Mouse (Mus musculus) hindbrain, embryonic 11.5 days (tissue): ENCODE measurements at regions not wholly inside any gene's neighbourhood (a gene's known extent, or its start where the extent isn't known, plus 50 kb on each side); places are given as distances from the start of the nearest gene placed in this dataset.
A peak's percentile ranks its signal among the peaks of the same experiment; 100 is the strongest.

Experiments used
- ATAC-seq: fragments of 200-750 bp; cut with Nextera tagmentation; 2 replicates; pipeline ENCODE4 v1.8.0; 2017; ENCODE audit warnings: mild to moderate bottlenecking, moderate TSS enrichment, moderate library complexity; ENCODE audit not compliant: low FRiP score
- DNase-seq: peaks from one replicate; pipeline ENCODE4 v3.0.0-alpha.2; 2015; ENCODE audit warnings: low spot score
- H3K27ac ChIP-seq: fragments of 300-500 bp; sonication (generic); 2 replicates; pipeline ENCODE4 v1.5.1; 2014; ENCODE audit warnings: mild to moderate bottlenecking, low read depth, low read length
- H3K27me3 ChIP-seq: fragments of 300-500 bp; sonication (generic); 2 replicates; pipeline ENCODE4 v1.6.1; 2014; ENCODE audit warnings: mild to moderate bottlenecking, low read length, moderate library complexity, mixed read lengths; ENCODE audit not compliant: control insufficient read depth, insufficient read depth
- H3K36me3 ChIP-seq: fragments of 300-500 bp; sonication (generic); 2 replicates; pipeline ENCODE4 v1.6.1; 2014; ENCODE audit warnings: mild to moderate bottlenecking, low read length, moderate library complexity, mixed read lengths; ENCODE audit not compliant: control insufficient read depth, insufficient read depth
- H3K4me1 ChIP-seq: fragments of 300-500 bp; sonication (generic); replicated peaks from 2 replicates; pipeline ENCODE4 v1.6.1; 2014; ENCODE audit warnings: low read length, mixed read lengths; ENCODE audit not compliant: control insufficient read depth, insufficient read depth
- H3K4me2 ChIP-seq: fragments of 300-500 bp; sonication (generic); replicated peaks from 2 replicates; pipeline ENCODE4 v1.6.1; 2014; ENCODE audit warnings: mild to moderate bottlenecking, low read depth, low read length
- H3K4me3 ChIP-seq: fragments of 300-500 bp; sonication (generic); 2 replicates; pipeline ENCODE4 v1.5.1; 2014; ENCODE audit warnings: low read depth, low read length
- H3K9ac ChIP-seq: fragments of 300-500 bp; sonication (generic); 2 replicates; pipeline ENCODE4 v1.6.1; 2014; ENCODE audit warnings: low read depth, low read length
- H3K9me3 ChIP-seq: fragments of 300-500 bp; sonication (generic); 2 replicates; pipeline ENCODE4 v1.6.1; 2016; ENCODE audit warnings: low read length; ENCODE audit not compliant: control insufficient read depth
- WGBS: fragments of 180-500 bp; shearing (Covaris S2); extraction: QIAGEN DNeasy Blood & Tissue Kit; methylation state at CpG from one replicate; pipeline ENCODE4 v1.1.7; 2014; 5-methylcytosine and 5-hydroxymethylcytosine counted together

- Histone ChIP-seq H3K9me3 (no peaks in the 10 kb centered on the region), H3K9ac (no peak overlapping the region), H3K27me3 (no peaks in the 10 kb centered on the region), H3K4me1 (no peaks in the 10 kb centered on the region), H3K36me3 (no peaks in the 10 kb centered on the region), H3K4me3 (no peak overlapping the region), H3K27ac (no peak overlapping the region), H3K4me2 (no peak overlapping the region)
- peak; percentile 35 for DNase-seq
- no peak for ATAC-seq
- 59% methylated on average over 3 of the region's 3 CpGs for WGBS
Observed at GRCm38 (mm10) chr17:16054481-16054880, 223.6 kb upstream of the Rgmb start.

DNA sequence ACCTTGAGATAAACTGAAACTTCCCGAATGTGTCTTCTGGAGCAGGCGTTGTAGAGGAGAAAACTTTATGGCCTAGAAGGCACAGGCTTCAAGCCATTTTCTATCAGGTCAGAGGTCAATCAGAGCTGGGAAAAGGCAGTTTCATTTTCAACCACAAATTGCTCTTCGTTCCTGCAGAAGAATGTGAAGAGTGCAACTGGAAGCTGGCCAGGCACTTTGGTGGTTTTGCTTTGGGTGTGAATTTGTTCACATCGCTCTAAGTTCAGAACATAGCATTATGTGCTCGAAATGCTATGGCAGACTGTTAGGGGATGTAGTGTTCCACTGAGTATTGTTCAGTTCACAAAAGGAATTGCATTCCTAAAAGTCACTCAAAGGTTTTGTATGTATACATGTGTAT is 220.9 kb upstream of the Rgmb start:
- 67% methylated on average over 5 of the region's 5 CpGs for WGBS
- H3K27me3 ChIP-seq, result no peaks in the 10 kb centered on the region

DNA sequence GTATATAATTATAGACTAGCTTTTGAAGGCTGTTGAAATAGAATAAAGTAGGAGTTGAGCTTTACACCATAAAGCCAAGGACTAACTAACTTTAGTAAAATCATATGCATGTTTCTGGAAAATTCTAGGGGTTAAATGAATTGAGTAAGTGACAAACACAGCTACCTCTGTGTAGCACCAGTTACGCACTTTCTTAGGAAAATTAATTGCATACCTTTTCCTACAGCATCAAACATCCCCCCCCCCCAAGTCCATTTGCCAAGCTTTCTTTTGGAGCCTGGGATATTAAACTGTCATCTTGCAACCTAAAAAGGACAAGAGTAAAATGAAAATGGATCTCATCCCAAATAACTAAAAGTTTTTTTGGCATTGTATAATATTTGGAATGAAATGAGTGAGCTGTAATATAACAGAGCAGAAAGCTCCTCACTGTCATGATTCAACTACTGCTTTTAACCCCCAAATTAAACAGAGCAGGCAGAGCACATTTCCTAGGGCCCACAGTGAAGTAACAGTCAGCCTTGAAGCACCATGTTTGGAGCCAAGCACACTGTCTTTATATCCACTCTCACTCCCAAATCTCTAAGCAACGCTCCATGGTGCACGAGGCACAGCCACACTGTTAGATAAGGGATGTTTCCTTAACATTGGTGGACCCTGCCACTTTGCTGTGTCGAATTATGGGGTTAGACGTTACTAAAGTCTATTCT is 210.9 kb upstream of the Rgmb start:
- no peaks in the 10 kb centered on the region for H3K4me1 ChIP-seq
- H3K9ac ChIP-seq, result no peak overlapping the region
- no peaks in the 10 kb centered on the region for H3K9me3 ChIP-seq
- no peaks in the 10 kb centered on the region for H3K36me3 ChIP-seq
- DNase-seq (no peak), ATAC-seq (no peak)
- no peak overlapping the region for H3K4me2 ChIP-seq
- no peaks in the 10 kb centered on the region for H3K27me3 ChIP-seq
- WGBS, result 76% methylated on average over 5 of the region's 5 CpGs
- H3K4me3 ChIP-seq, result no peak overlapping the region
- H3K27ac ChIP-seq, result no peak overlapping the region

More for the DNA sequence above, 220.9 kb upstream of the Rgmb start:
- DNase-seq (no peak), ATAC-seq (no peak)
- H3K27ac ChIP-seq, result no peak overlapping the region
- no peak overlapping the region for H3K4me3 ChIP-seq
- H3K4me2 ChIP-seq, result no peak overlapping the region
- no peaks in the 10 kb centered on the region for H3K9me3 ChIP-seq
- H3K36me3 ChIP-seq, result no peaks in the 10 kb centered on the region
- H3K4me1 ChIP-seq, result no peaks in the 10 kb centered on the region
- H3K9ac ChIP-seq, result no peak overlapping the region

- Histone ChIP-seq H3K27ac (no peak overlapping the region), H3K36me3 (no peaks in the 10 kb centered on the region), H3K9ac (no peak overlapping the region), H3K9me3 (no peaks in the 10 kb centered on the region), H3K27me3 (no peaks in the 10 kb centered on the region), H3K4me3 (no peak overlapping the region), H3K4me2 (no peak overlapping the region), H3K4me1 (no peaks in the 10 kb centered on the region)
- WGBS, result 86% methylated on average over 4 of the region's 4 CpGs
- ATAC-seq (no peak), DNase-seq (no peak)
Observed at GRCm38 (mm10) chr17:16027989-16028388, 197.2 kb upstream of the Rgmb start.

GRCm38 (mm10) chr17:16004871-16005575 is 174.2 kb upstream of the Rgmb start:
- Histone ChIP-seq H3K9ac (no peak overlapping the region), H3K27ac (peak overlapping the region; percentile 24; the same call in 1 of the 2 replicates)
- ATAC-seq, result peak; percentile 86

DNA sequence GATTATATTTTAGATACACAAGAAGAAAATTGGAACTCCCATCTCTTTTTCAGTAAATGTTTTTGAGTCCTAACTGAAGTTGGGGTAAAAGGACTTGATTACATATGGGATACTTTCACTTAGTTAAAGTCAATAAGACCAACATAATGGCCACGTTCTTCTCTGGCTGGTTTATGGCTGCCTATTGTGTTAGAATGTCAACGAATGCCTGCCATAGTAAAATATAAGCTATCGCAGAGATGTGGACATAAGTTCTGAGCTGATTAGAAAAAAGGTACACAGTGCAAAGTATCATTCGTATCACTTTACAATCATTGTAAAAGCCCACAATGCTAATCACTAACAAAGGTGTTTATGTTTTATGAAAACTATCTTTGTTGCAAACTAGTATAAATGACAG is 173.2 kb upstream of the Rgmb start:
- ATAC-seq (no peak), DNase-seq (no peak)
- no peak overlapping the region for H3K27ac ChIP-seq
- H3K9ac ChIP-seq, result no peak overlapping the region
- no peak overlapping the region for H3K4me2 ChIP-seq
- H3K4me3 ChIP-seq, result no peak overlapping the region
- H3K9me3 ChIP-seq, result no peaks in the 10 kb centered on the region
- 81% methylated on average over 4 of the region's 4 CpGs for WGBS
- H3K4me1 ChIP-seq, result no peaks in the 10 kb centered on the region
- no peaks in the 10 kb centered on the region for H3K36me3 ChIP-seq
- no peaks in the 10 kb centered on the region for H3K27me3 ChIP-seq

More at GRCm38 (mm10) chr17:16004871-16005575, 174.2 kb upstream of the Rgmb start:
- Histone ChIP-seq H3K27me3 (no peaks in the 10 kb centered on the region), H3K4me1 (no peaks in the 10 kb centered on the region), H3K4me3 (no peak overlapping the region), H3K36me3 (no peaks in the 10 kb centered on the region), H3K4me2 (no peak overlapping the region), H3K9me3 (no peaks in the 10 kb centered on the region)
- 30% methylated on average over 7 of the region's 7 CpGs for WGBS
- peak; percentile 71 for DNase-seq

DNA sequence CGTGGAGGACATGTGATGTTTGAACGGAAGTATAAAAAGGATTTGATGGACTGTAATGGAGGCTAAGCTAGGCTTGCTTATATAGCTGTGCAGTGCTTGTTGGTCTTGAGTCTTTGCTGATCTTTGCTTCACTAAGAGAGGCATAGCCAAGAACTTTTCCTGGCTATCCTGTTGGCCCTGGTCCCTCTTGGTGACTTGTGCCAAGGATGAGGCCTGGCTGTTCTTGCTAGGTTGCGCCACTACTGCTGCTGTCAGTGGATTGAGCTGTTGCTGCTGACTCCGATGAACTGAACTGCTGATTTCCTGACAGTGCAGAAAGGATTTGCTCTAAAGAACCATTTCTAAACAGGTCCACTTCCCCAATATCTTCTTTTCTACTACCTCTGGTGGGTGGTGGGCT is 167.9 kb upstream of the Rgmb start:
- Histone ChIP-seq H3K27me3 (no peaks in the 10 kb centered on the region), H3K36me3 (no peaks in the 10 kb centered on the region), H3K4me1 (peaks cover 2% of the 10 kb centered on the region; the same call in 1 of the 2 replicates), H3K9ac (no peak overlapping the region), H3K27ac (no peak overlapping the region), H3K4me2 (no peak overlapping the region), H3K9me3 (peaks cover 3% of the 10 kb centered on the region; the same call in 1 of the 2 replicates), H3K4me3 (no peak overlapping the region)
- DNase-seq, result no peak
- WGBS, result 90% methylated on average over 4 of the region's 4 CpGs
- ATAC-seq, result no peak

GRCm38 (mm10) chr17:15997289-15997688 is 166.4 kb upstream of the Rgmb start:
- no peak for DNase-seq
- H3K9ac ChIP-seq, result no peak overlapping the region
- H3K27ac ChIP-seq, result no peak overlapping the region
- no peak overlapping the region for H3K4me2 ChIP-seq
- ATAC-seq, result no peak
- H3K9me3 ChIP-seq, result peaks cover 3% of the 10 kb centered on the region; the same call in 1 of the 2 replicates
- WGBS, result 44% methylated on average over 1 of the region's 1 CpGs
- no peaks in the 10 kb centered on the region for H3K27me3 ChIP-seq
- peaks cover 2% of the 10 kb centered on the region; the same call in 1 of the 2 replicates for H3K4me1 ChIP-seq
- no peaks in the 10 kb centered on the region for H3K36me3 ChIP-seq
- no peak overlapping the region for H3K4me3 ChIP-seq

- Histone ChIP-seq H3K4me1 (peaks cover 2% of the 10 kb centered on the region; the same call in 1 of the 2 replicates), H3K27ac (no peak overlapping the region), H3K4me2 (no peak overlapping the region), H3K27me3 (no peaks in the 10 kb centered on the region), H3K9ac (no peak overlapping the region), H3K36me3 (no peaks in the 10 kb centered on the region), H3K4me3 (no peak overlapping the region), H3K9me3 (peaks cover 3% of the 10 kb centered on the region; the same call in 1 of the 2 replicates)
- no peak for ATAC-seq
- DNase-seq, result no peak
- WGBS, result 92% methylated on average over 1 of the region's 1 CpGs
Observed at GRCm38 (mm10) chr17:15995493-15995892, 164.7 kb upstream of the Rgmb start.
